Mouse (Mus musculus) left cerebral cortex, adult 18-20 months (tissue): ENCODE measurements at regions not wholly inside any gene's neighbourhood (a gene's known extent, or its start where the extent isn't known, plus 50 kb on each side); places are given as distances from the start of the nearest gene placed in this dataset.

Experiments
- DNase-seq, 2 experiments: peaks; one replicate each; pipeline ENCODE4 v3.0.0; 2021 to 2022; ENCODE audit warnings: low spot score in 2 of 2, mixed read lengths in 1 of 2

- no peak for DNase-seq
Observed at GRCm38 (mm10) chr5:91709494-91710286, 192.3 kb downstream of the Parm1 start.

- no peak for DNase-seq
Observed at GRCm38 (mm10) chr5:91708149-91708548, 190.7 kb downstream of the Parm1 start.

- no peak for DNase-seq
Observed at GRCm38 (mm10) chr5:91697075-91697474, 179.7 kb downstream of the Parm1 start.

GRCm38 (mm10) chr5:91696532-91696931 lies 179.1 kb downstream of the Parm1 start:
- DNase-seq: no peak

GRCm38 (mm10) chr5:91695632-91696031 lies 178.2 kb downstream of the Parm1 start:
- DNase-seq: no peak

GRCm38 (mm10) chr5:91693277-91693676 lies 175.9 kb downstream of the Parm1 start:
- DNase-seq: no peak

GRCm38 (mm10) chr5:91692292-91692691 lies 174.9 kb downstream of the Parm1 start:
- DNase-seq: no peak

- DNase-seq: peak; percentile 3 to 21
Observed at GRCm38 (mm10) chr5:91678727-91679126, 161.3 kb downstream of the Parm1 start.
